Mouse (Mus musculus) heart, adult 11 months (tissue): Measurements from ENCODE around the gene Svop.

Experiments used
- DNase-seq: peaks from one replicate; pipeline ENCODE4 v3.0.0; 2022

The Svop gene

GRCm38 (mm10) chr5:114101873-114102272 is 10.5 kb upstream of the Svop start:
- DNase-seq = no peak

GRCm38 (mm10) chr5:114100390-114101099 is 9.2 kb upstream of the Svop start:
- peak; percentile 93 for DNase-seq

GRCm38 (mm10) chr5:114099709-114100389 is 8.5 kb upstream of the Svop start:
- peak; percentile 99 for DNase-seq

GRCm38 (mm10) chr5:114090421-114091013 is 853 bp downstream of the Svop start:
- DNase-seq = no peak

GRCm38 (mm10) chr5:114087875-114088480 is 3.4 kb downstream of the Svop start:
- DNase-seq = no peak

GRCm38 (mm10) chr5:114085501-114085900 is 5.9 kb downstream of the Svop start:
- no peak for DNase-seq

GRCm38 (mm10) chr5:114077009-114077408 is 14.4 kb downstream of the Svop start:
- DNase-seq = no peak

- DNase-seq = no peak
Measured at GRCm38 (mm10) chr5:114072262-114072661, 19.1 kb downstream of the Svop start.

GRCm38 (mm10) chr5:114070858-114071257 is 20.5 kb downstream of the Svop start:
- no peak for DNase-seq

- DNase-seq = no peak
Measured at GRCm38 (mm10) chr5:114067982-114068381, 23.4 kb downstream of the Svop start.

- no peak for DNase-seq
Measured at GRCm38 (mm10) chr5:114067543-114067942, 23.8 kb downstream of the Svop start.

GRCm38 (mm10) chr5:114066601-114067000 is 24.8 kb downstream of the Svop start:
- no peak for DNase-seq

GRCm38 (mm10) chr5:114065161-114065560 is 26.2 kb downstream of the Svop start, which contains the start of gene Usp30:
TSS of gene Usp30 (plus strand) at chr5:114065461.
- DNase-seq = no peak

GRCm38 (mm10) chr5:114063958-114064357 is 27.4 kb downstream of the Svop start:
- no peak for DNase-seq

GRCm38 (mm10) chr5:114061675-114062074 is 29.7 kb downstream of the Svop start:
- DNase-seq = no peak

GRCm38 (mm10) chr5:114057129-114057731 is 34.1 kb downstream of the Svop start:
- DNase-seq = no peak

- DNase-seq = peak; percentile 99
Measured at GRCm38 (mm10) chr5:114052246-114052761, 39.1 kb downstream of the Svop start.

GRCm38 (mm10) chr5:114048731-114049308 is 42.5 kb downstream of the Svop start:
- no peak for DNase-seq

- DNase-seq = no peak
Measured at GRCm38 (mm10) chr5:114047182-114047581, 44.2 kb downstream of the Svop start.

- no peak for DNase-seq
Measured at GRCm38 (mm10) chr5:114046604-114047003, 44.8 kb downstream of the Svop start.

GRCm38 (mm10) chr5:114046151-114046550 is 45.2 kb downstream of the Svop start:
- no peak for DNase-seq

- no peak for DNase-seq
Measured at GRCm38 (mm10) chr5:114045134-114045533, 46.2 kb downstream of the Svop start.
